Mouse (Mus musculus): ENCODE measurements around the gene Cphx3. TPM values are rescaled to one million over a fixed set of nuclear protein-coding genes. Genes with fewer than 3 reads are reported as not detected.
A peak's percentile ranks its signal among the peaks of the same experiment; 100 is the strongest.
"Not testable (repeated sequence)": the region's sequence is repeated elsewhere in the genome, so short reads cannot be mapped to it uniquely, and the experiment has no call there.

Gene Cphx3
- polyA plus RNA-seq, 1 experiment from 2014 or later = 0.21 TPM

DNA sequence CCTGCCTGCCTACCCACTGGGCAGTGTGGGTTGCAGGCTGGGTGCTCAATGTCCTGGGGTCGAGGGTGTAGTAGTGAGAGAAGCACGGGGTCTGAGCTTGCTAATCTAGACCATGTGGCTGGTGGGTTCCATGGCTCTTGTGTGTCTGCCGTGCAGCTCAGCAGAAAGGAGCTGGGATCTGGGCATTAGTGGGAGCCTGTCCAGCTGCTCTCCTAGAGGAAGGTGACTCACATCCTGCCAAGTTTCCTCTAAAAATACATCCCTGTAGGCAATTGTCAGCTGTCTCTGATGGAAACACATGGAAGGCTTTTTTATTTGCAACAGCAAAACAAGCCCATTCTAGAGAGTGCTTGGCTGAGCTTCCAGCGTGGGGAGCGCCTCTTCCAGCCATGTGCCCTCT lies 80.3 kb downstream of the Cphx3 start:
- H3K4me1 ChIP-seq (ENCODE audit: insufficient read depth, low read length); H3K4me2 ChIP-seq (replicated peaks; ENCODE audit: low read depth, low read length); H3K9ac ChIP-seq (replicated peaks; ENCODE audit: low read length); H3K4me3 ChIP-seq (ENCODE audit: low read length); H3K27me3 ChIP-seq (ENCODE audit: insufficient read depth, low read length); H3K9me3 ChIP-seq (ENCODE audit: low read length); ATAC-seq (ENCODE audit: low FRiP score, low TSS enrichment); H3K36me3 ChIP-seq (ENCODE audit: insufficient read depth, low read length); H3K27ac ChIP-seq (ENCODE audit: low read length): not testable (repeated sequence)
- no CpG with 5 or more reads among the region's 5 CpGs for WGBS

DNA sequence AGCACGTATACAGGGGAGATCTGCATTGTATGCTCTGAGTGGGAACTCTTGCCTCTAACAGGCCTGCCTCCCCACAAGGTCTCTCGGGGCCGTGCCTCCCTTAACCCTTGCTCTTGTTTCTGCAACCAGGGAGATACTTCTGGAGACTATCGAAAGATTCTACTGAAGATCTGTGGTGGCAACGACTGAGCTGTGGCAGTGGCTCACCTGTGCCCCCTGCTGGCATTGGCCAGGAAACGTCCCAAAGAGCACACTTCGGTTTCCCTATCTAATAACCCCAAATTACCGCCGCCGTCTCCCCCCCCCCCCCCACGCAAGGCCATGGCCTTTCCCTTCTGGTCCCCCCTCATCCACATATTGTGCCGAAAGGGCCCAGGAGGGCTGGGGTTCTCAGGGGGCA lies 83.2 kb downstream of the Cphx3 start:
- not testable (repeated sequence) for H3K27me3 ChIP-seq (ENCODE audit: insufficient read depth, low read length); ATAC-seq (ENCODE audit: low FRiP score, low TSS enrichment)
- WGBS = no CpG with 5 or more reads among the region's 12 CpGs

DNA sequence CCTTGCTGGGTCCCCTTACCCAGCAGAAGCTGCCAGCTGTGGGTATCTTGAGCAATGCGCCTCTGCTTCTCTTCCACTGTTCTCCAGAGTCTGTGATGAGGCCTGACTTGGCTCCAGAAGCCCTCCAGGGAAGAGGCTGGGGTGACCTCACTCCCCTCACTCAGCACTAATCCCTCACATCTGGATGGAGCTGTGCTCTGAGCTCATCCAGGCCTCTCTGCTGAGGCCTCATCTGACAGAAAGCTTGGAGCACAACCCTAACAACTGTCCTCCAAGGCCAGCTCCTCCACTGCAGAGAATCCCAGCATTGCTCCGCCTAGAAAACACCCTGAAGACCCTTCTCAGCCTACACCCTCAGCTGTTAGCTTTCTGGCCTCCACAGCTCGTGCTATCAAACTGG lies 91.9 kb downstream of the Cphx3 start:
- H3K27me3 ChIP-seq (ENCODE audit: insufficient read depth, low read length); H3K9me3 ChIP-seq (ENCODE audit: low read length); ATAC-seq (ENCODE audit: low FRiP score, low TSS enrichment); H3K9ac ChIP-seq (replicated peaks; ENCODE audit: low read length); H3K4me2 ChIP-seq (replicated peaks; ENCODE audit: low read depth, low read length); H3K36me3 ChIP-seq (ENCODE audit: insufficient read depth, low read length); H3K4me1 ChIP-seq (ENCODE audit: insufficient read depth, low read length); H3K27ac ChIP-seq (ENCODE audit: low read length); H3K4me3 ChIP-seq (ENCODE audit: low read length): not testable (repeated sequence)
- no CpG with 5 or more reads among the region's 3 CpGs for WGBS

More for the DNA sequence above, 83.2 kb downstream of the Cphx3 start:
- H3K9ac ChIP-seq (replicated peaks; ENCODE audit: low read length); H3K27ac ChIP-seq (ENCODE audit: low read length); H3K36me3 ChIP-seq (ENCODE audit: insufficient read depth, low read length); H3K4me3 ChIP-seq (ENCODE audit: low read length); H3K4me2 ChIP-seq (replicated peaks; ENCODE audit: low read depth, low read length); H3K9me3 ChIP-seq (ENCODE audit: low read length); H3K4me1 ChIP-seq (ENCODE audit: insufficient read depth, low read length): not testable (repeated sequence)

DNA sequence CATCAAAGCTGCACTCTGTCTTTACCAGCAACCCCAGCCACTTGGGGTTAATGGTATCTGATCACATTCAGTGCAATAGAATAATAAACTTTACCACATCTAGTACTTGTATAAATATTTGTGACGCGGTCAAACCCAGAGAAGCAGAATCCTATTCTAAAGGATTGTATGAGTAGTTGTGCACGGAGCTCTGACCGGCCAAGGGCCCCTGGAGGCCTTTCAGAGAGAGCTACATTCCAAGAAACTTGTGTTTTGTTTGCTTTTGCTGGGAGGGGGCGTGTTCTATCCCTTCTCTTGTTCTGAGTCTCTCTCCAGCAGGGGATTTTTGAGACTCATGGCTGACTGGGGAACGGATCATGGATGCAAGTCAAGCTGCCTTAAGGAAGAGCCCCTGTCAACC lies 92.9 kb downstream of the Cphx3 start:
- not testable (repeated sequence) for H3K9ac ChIP-seq (replicated peaks; ENCODE audit: low read length); H3K27me3 ChIP-seq (ENCODE audit: insufficient read depth, low read length); H3K4me1 ChIP-seq (ENCODE audit: insufficient read depth, low read length); H3K4me3 ChIP-seq (ENCODE audit: low read length); H3K27ac ChIP-seq (ENCODE audit: low read length); ATAC-seq (ENCODE audit: low FRiP score, low TSS enrichment); H3K4me2 ChIP-seq (replicated peaks; ENCODE audit: low read depth, low read length); H3K9me3 ChIP-seq (ENCODE audit: low read length); H3K36me3 ChIP-seq (ENCODE audit: insufficient read depth, low read length)
- no CpG with 5 or more reads among the region's 6 CpGs for WGBS

DNA sequence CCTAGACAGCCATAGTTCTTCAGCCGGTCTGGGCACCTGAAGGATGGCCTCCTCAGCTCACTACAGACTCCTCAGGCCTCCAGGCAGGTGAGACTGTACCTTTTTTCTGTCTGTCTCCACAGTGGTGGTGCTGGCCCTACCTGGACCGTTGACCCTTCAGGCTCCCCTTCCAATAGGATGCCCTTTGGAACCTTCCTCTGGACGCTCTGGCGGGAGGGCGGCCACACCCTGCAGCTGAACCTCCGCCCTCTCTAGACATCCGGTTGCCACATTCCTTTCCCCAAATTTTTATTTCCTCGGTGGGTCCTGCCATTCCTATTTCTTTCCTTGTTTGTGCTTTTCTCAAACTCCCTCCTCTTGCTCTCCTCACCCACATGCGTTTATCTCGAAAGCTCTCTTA lies 99.6 kb downstream of the Cphx3 start:
- no CpG with 5 or more reads among the region's 10 CpGs for WGBS
- H3K27me3 ChIP-seq (ENCODE audit: insufficient read depth, low read length); H3K27ac ChIP-seq (ENCODE audit: low read length); H3K36me3 ChIP-seq (ENCODE audit: insufficient read depth, low read length); H3K4me1 ChIP-seq (ENCODE audit: insufficient read depth, low read length); ATAC-seq (ENCODE audit: low FRiP score, low TSS enrichment); H3K9me3 ChIP-seq (ENCODE audit: low read length); H3K4me2 ChIP-seq (replicated peaks; ENCODE audit: low read depth, low read length); H3K9ac ChIP-seq (replicated peaks; ENCODE audit: low read length); H3K4me3 ChIP-seq (ENCODE audit: low read length): not testable (repeated sequence)

DNA sequence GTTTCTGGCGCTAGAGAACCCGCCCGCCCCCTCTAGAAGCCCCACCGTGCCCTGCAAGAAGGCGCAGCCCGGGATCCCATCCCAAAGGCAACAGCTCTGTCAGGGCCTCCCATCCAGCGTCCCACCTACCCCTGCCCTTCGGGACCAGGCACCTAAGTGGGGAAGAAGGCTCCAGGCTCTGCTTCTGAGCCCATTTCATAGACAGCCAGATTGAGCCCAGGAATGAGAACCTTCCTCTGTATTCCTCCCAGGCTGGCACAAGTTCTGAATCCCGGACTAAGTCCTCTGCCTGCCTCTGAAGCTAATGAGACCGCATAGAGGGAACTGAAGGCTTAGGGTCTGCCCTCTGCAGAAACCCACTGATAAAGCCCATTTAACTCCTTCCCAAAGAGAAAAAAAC lies 100.3 kb downstream of the Cphx3 start, which contains the start of gene Plac9b:
TSS of gene Plac9b (minus strand) at position 101 of the 400 bp plus-strand sequence.
- no CpG with 5 or more reads among the region's 10 CpGs for WGBS
- H3K4me3 ChIP-seq (ENCODE audit: low read length); H3K4me1 ChIP-seq (ENCODE audit: insufficient read depth, low read length); H3K27me3 ChIP-seq (ENCODE audit: insufficient read depth, low read length); H3K9me3 ChIP-seq (ENCODE audit: low read length); H3K27ac ChIP-seq (ENCODE audit: low read length); H3K4me2 ChIP-seq (replicated peaks; ENCODE audit: low read depth, low read length); H3K36me3 ChIP-seq (ENCODE audit: insufficient read depth, low read length); ATAC-seq (ENCODE audit: low FRiP score, low TSS enrichment); H3K9ac ChIP-seq (replicated peaks; ENCODE audit: low read length): not testable (repeated sequence)

DNA sequence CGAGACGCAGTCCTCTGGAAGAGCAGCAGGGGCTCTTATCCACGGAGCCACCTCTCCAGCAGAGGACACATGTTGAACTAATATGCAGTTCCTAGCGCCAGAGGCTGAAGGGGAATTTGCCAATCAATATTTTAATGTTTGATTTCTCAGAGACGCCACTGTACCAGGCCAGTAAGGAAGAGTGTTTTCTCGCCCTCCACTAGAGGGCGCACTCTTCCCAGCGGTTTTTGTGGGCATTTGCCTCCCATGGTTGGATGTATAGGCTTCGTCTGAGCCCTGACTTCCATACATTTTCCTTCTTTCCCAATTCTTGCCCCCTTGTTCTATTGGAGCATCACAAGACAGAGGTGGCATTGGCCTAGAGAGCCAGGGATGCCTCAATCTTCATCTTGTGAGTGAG lies 104.5 kb downstream of the Cphx3 start:
- H3K9me3 ChIP-seq (ENCODE audit: low read length); ATAC-seq (ENCODE audit: low FRiP score, low TSS enrichment); H3K4me1 ChIP-seq (ENCODE audit: insufficient read depth, low read length); H3K9ac ChIP-seq (replicated peaks; ENCODE audit: low read length); H3K36me3 ChIP-seq (ENCODE audit: insufficient read depth, low read length); H3K4me2 ChIP-seq (replicated peaks; ENCODE audit: low read depth, low read length); H3K27me3 ChIP-seq (ENCODE audit: insufficient read depth, low read length); H3K27ac ChIP-seq (ENCODE audit: low read length); H3K4me3 ChIP-seq (ENCODE audit: low read length): not testable (repeated sequence)
- WGBS = no CpG with 5 or more reads among the region's 9 CpGs

- H3K4me1 ChIP-seq (ENCODE audit: insufficient read depth, low read length); H3K27ac ChIP-seq (ENCODE audit: low read length); H3K9ac ChIP-seq (replicated peaks; ENCODE audit: low read length); ATAC-seq (ENCODE audit: low FRiP score, low TSS enrichment); H3K4me3 ChIP-seq (ENCODE audit: low read length); H3K9me3 ChIP-seq (ENCODE audit: low read length); H3K27me3 ChIP-seq (ENCODE audit: insufficient read depth, low read length); H3K36me3 ChIP-seq (ENCODE audit: insufficient read depth, low read length); H3K4me2 ChIP-seq (replicated peaks; ENCODE audit: low read depth, low read length): not testable (repeated sequence)
- WGBS = no CpG with 5 or more reads among the region's 8 CpGs
Measured at GRCm38 (mm10) chr14:26188361-26188760, 106.3 kb downstream of the Cphx3 start.

GRCm38 (mm10) chr14:26197851-26198250 lies 115.8 kb downstream of the Cphx3 start:
- H3K4me3 ChIP-seq (ENCODE audit: low read length); H3K36me3 ChIP-seq (ENCODE audit: insufficient read depth, low read length); H3K9me3 ChIP-seq (ENCODE audit: low read length); H3K27me3 ChIP-seq (ENCODE audit: insufficient read depth, low read length); H3K4me1 ChIP-seq (ENCODE audit: insufficient read depth, low read length); H3K27ac ChIP-seq (ENCODE audit: low read length); H3K4me2 ChIP-seq (replicated peaks; ENCODE audit: low read depth, low read length); H3K9ac ChIP-seq (replicated peaks; ENCODE audit: low read length); ATAC-seq (ENCODE audit: low FRiP score, low TSS enrichment): not testable (repeated sequence)
- WGBS = no CpG with 5 or more reads among the region's 3 CpGs

GRCm38 (mm10) chr14:26206197-26206925 lies 124.3 kb downstream of the Cphx3 start:
- H3K9me3 ChIP-seq (ENCODE audit: low read length); H3K27me3 ChIP-seq (ENCODE audit: insufficient read depth, low read length); H3K4me3 ChIP-seq (ENCODE audit: low read length); H3K4me2 ChIP-seq (replicated peaks; ENCODE audit: low read depth, low read length); H3K9ac ChIP-seq (replicated peaks; ENCODE audit: low read length); H3K27ac ChIP-seq (ENCODE audit: low read length); H3K36me3 ChIP-seq (ENCODE audit: insufficient read depth, low read length); H3K4me1 ChIP-seq (ENCODE audit: insufficient read depth, low read length): not testable (repeated sequence)
- peak; percentile 86 for ATAC-seq (ENCODE audit: low FRiP score, low TSS enrichment)
- WGBS = no CpG with 5 or more reads among the region's 44 CpGs

All from kidney, embryonic 16.5 days (tissue).